Mouse (Mus musculus): ENCODE data around the gene Fam183b. TPM values are rescaled to one million over a fixed set of nuclear protein-coding genes. Genes with fewer than 3 reads are reported as not detected.
A peak's percentile ranks its signal among the peaks of the same experiment; 100 is the strongest.
"Not testable (repeated sequence)": the region's sequence is repeated elsewhere in the genome, so short reads cannot be mapped to it uniquely, and the experiment has no call there.

Fam183b gene
- polyA plus RNA-seq (2012; rRNA removed): not detected in 2 replicates

- no peak for DNase-seq
- Histone ChIP-seq H3K27me3 (replicated peaks; ENCODE audit: control insufficient read depth, insufficient read depth, low read length) (no peaks in the 10 kb centered on the region), H3K4me3 (ENCODE audit: insufficient read depth, low read depth, low read length) (no peak within 1 kb of the TSS), H3K27ac (ENCODE audit: insufficient read depth, low read depth, low read length) (no peak within 1 kb of the TSS), H3K4me1 (ENCODE audit: control insufficient read depth, insufficient read depth, low read length) (no peaks in the 10 kb centered on the region), H3K36me3 (ENCODE audit: control insufficient read depth, insufficient read depth, low read length) (no peaks in the 10 kb centered on the region)
- no peak for TF ChIP-seq CTCF (conservative IDR thresholded peaks at IDR 0.05; ENCODE audit: insufficient read depth, insufficient read length, low read depth, low read length)
- TF ChIP-seq POLR2A (IDR thresholded peaks at IDR 0.05; ENCODE audit: low read depth, low read length): no peak
- WGBS: 44% methylated on average over 14 of the region's 14 CpGs
Observed at GRCm38 (mm10) chr11:58801558-58802228, at the start of gene Fam183b. Gene Fam183b (minus strand): TSS chr11:58801960.

DNA sequence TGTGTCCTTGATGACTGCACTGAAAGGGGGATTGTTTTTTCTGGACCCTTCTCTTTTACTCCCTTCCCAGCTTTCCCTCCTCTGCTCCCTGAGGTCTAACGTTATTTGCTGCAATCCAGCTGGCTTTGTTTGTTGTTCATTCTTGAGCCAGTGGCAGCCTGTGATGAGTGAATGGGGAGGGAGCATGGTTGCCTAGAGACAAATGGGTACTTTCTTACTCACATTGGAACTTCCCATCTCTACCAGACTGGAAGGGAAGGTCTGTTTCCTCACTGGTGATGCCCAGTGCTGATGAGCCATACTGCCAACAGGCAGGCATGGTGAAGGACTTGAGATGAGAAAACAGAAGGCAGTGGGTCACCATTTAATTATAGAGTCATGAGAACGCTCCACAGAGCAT is 48.0 kb upstream of the Fam183b start:
- WGBS: 67% methylated on average over 2 of the region's 2 CpGs
- Histone ChIP-seq H3K4me1 (ENCODE audit: control insufficient read depth, insufficient read depth, low read length) (no peaks in the 10 kb centered on the region), H3K36me3 (ENCODE audit: control insufficient read depth, insufficient read depth, low read length) (peaks cover under 1% of the 10 kb centered on the region; the same call in 1 of the 2 replicates), H3K27ac (ENCODE audit: insufficient read depth, low read depth, low read length) (no peak overlapping the region), H3K27me3 (replicated peaks; ENCODE audit: control insufficient read depth, insufficient read depth, low read length) (no peaks in the 10 kb centered on the region), H3K4me3 (ENCODE audit: insufficient read depth, low read depth, low read length) (no peak overlapping the region)
- DNase-seq: no peak
- TF ChIP-seq POLR2A (IDR thresholded peaks at IDR 0.05; ENCODE audit: low read depth, low read length) (no peak), CTCF (conservative IDR thresholded peaks at IDR 0.05; ENCODE audit: insufficient read depth, insufficient read length, low read depth, low read length) (no peak)

DNA sequence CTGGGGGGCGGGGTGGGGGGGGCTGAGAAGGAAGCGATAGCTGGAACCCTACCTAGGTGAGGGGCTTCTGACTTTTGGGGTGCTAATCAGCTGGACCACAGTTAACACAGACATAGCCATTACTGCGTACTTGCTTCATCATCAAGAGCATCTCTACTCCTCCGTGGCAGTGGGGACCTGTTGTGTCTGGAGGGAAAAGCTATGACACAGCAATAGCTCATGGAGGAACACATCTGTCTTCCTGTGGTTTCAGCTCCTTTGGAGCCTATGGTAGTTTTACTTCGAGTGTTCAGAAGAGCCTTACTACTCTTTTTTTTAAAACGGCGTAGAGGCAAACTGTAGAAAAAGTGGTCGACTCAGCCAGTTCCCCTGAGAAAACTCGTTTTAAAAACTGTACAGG is 45.9 kb upstream of the Fam183b start:
- 43% methylated on average over 9 of the region's 9 CpGs for WGBS
- no peak for TF ChIP-seq CTCF (conservative IDR thresholded peaks at IDR 0.05; ENCODE audit: insufficient read depth, insufficient read length, low read depth, low read length)
- TF ChIP-seq POLR2A (IDR thresholded peaks at IDR 0.05; ENCODE audit: low read depth, low read length): no peak
- peak overlapping the region; percentile 99 for H3K4me3 ChIP-seq (ENCODE audit: insufficient read depth, low read depth, low read length)
- H3K27ac ChIP-seq (ENCODE audit: insufficient read depth, low read depth, low read length): no peak overlapping the region
- H3K27me3 ChIP-seq (replicated peaks; ENCODE audit: control insufficient read depth, insufficient read depth, low read length): no peaks in the 10 kb centered on the region
- H3K4me1 ChIP-seq (ENCODE audit: control insufficient read depth, insufficient read depth, low read length): no peaks in the 10 kb centered on the region
- DNase-seq: no peak
- no peaks in the 10 kb centered on the region; the same call in 1 of the 2 replicates for H3K36me3 ChIP-seq (ENCODE audit: control insufficient read depth, insufficient read depth, low read length)

- WGBS: under 1% methylated on average over 24 of the region's 24 CpGs
- H3K27ac ChIP-seq (ENCODE audit: insufficient read depth, low read depth, low read length): peak within 1 kb of the TSS; percentile 26; the same call in 1 of the 2 replicates
- no peaks in the 10 kb centered on the region; the same call in 1 of the 2 replicates for H3K36me3 ChIP-seq (ENCODE audit: control insufficient read depth, insufficient read depth, low read length)
- H3K4me1 ChIP-seq (ENCODE audit: control insufficient read depth, insufficient read depth, low read length): no peaks in the 10 kb centered on the region
- TF ChIP-seq CTCF (conservative IDR thresholded peaks at IDR 0.05; ENCODE audit: insufficient read depth, insufficient read length, low read depth, low read length) (no peak), POLR2A (IDR thresholded peaks at IDR 0.05; ENCODE audit: low read depth, low read length) (no peak)
- peak; percentile 99 for DNase-seq
- no peaks in the 10 kb centered on the region for H3K27me3 ChIP-seq (replicated peaks; ENCODE audit: control insufficient read depth, insufficient read depth, low read length)
- H3K4me3 ChIP-seq (ENCODE audit: insufficient read depth, low read depth, low read length): peak within 1 kb of the TSS; percentile 99
Observed at GRCm38 (mm10) chr11:58846919-58847461, 45.2 kb upstream of the Fam183b start, which contains the start of gene Gm12258. Gene Gm12258 (plus strand): TSS chr11:58847158.

- H3K4me3 ChIP-seq (ENCODE audit: insufficient read depth, low read depth, low read length); H3K36me3 ChIP-seq (ENCODE audit: control insufficient read depth, insufficient read depth, low read length); H3K4me1 ChIP-seq (ENCODE audit: control insufficient read depth, insufficient read depth, low read length); DNase-seq; H3K27me3 ChIP-seq (replicated peaks; ENCODE audit: control insufficient read depth, insufficient read depth, low read length); H3K27ac ChIP-seq (ENCODE audit: insufficient read depth, low read depth, low read length): not testable (repeated sequence)
Observed at GRCm38 (mm10) chr11:58838951-58839350, 37.2 kb upstream of the Fam183b start, which contains the start of gene Olfr311. Gene Olfr311 (plus strand): TSS chr11:58839251.

DNA sequence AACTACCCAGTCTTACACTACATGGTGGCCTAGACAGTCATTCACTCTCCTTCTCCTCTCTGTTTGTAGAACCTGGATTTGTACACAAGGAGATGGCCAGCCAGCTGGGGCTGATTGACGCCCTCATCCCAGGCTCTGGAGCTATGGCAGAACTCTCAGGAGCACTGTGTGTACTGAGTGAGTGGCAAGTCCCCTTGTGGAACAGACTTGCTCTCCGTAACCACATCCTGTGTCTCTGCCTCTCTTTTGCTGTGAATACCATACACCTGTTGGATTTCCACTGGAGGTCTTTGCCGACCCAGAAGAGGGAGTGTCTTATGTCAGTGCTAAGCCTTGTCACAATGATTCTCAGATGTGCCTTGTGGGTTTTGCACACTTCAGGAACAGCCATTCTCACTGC is 30.8 kb upstream of the Fam183b start:
- not testable (repeated sequence) for H3K4me1 ChIP-seq (ENCODE audit: control insufficient read depth, insufficient read depth, low read length); H3K27ac ChIP-seq (ENCODE audit: insufficient read depth, low read depth, low read length); DNase-seq; H3K36me3 ChIP-seq (ENCODE audit: control insufficient read depth, insufficient read depth, low read length); H3K4me3 ChIP-seq (ENCODE audit: insufficient read depth, low read depth, low read length); H3K27me3 ChIP-seq (replicated peaks; ENCODE audit: control insufficient read depth, insufficient read depth, low read length)
- WGBS: 73% methylated on average over 3 of the region's 3 CpGs

- Histone ChIP-seq H3K27ac (ENCODE audit: insufficient read depth, low read depth, low read length) (no peak overlapping the region), H3K36me3 (ENCODE audit: control insufficient read depth, insufficient read depth, low read length) (no peaks in the 10 kb centered on the region), H3K27me3 (replicated peaks; ENCODE audit: control insufficient read depth, insufficient read depth, low read length) (no peaks in the 10 kb centered on the region), H3K4me3 (ENCODE audit: insufficient read depth, low read depth, low read length) (no peak overlapping the region), H3K4me1 (ENCODE audit: control insufficient read depth, insufficient read depth, low read length) (no peaks in the 10 kb centered on the region)
- DNase-seq: no peak
- no peak for TF ChIP-seq POLR2A (IDR thresholded peaks at IDR 0.05; ENCODE audit: low read depth, low read length)
- no peak for TF ChIP-seq CTCF (conservative IDR thresholded peaks at IDR 0.05; ENCODE audit: insufficient read depth, insufficient read length, low read depth, low read length)
- WGBS: 65% methylated on average over 3 of the region's 3 CpGs
Observed at GRCm38 (mm10) chr11:58829764-58830163, 28.0 kb upstream of the Fam183b start.

GRCm38 (mm10) chr11:58828937-58829336 is 27.2 kb upstream of the Fam183b start, which contains the start of gene Olfr312:
Gene Olfr312 (plus strand): TSS chr11:58829237.
- H3K27me3 ChIP-seq (replicated peaks; ENCODE audit: control insufficient read depth, insufficient read depth, low read length); H3K36me3 ChIP-seq (ENCODE audit: control insufficient read depth, insufficient read depth, low read length); H3K4me3 ChIP-seq (ENCODE audit: insufficient read depth, low read depth, low read length); H3K4me1 ChIP-seq (ENCODE audit: control insufficient read depth, insufficient read depth, low read length); DNase-seq; H3K27ac ChIP-seq (ENCODE audit: insufficient read depth, low read depth, low read length): not testable (repeated sequence)
